Mouse (Mus musculus) T-helper 2 cell (primary cell): ENCODE data around the gene Ppfibp2.

Experiments used
- in situ Hi-C: fragments of 300-600 bp; cut with MboI, MseI; formaldehyde crosslinking; loops from one replicate; pipeline ENCODE4 v1.15.1; 2025; ENCODE audit warnings: high pct_unique_total_duplicates

The Ppfibp2 gene

GRCm38 (mm10) chr7:107594857-107595402 lies at the start of gene Ppfibp2:
Gene Ppfibp2 (plus strand): TSS chr7:107595207.
- in situ Hi-C loops, result no loop called here

DNA sequence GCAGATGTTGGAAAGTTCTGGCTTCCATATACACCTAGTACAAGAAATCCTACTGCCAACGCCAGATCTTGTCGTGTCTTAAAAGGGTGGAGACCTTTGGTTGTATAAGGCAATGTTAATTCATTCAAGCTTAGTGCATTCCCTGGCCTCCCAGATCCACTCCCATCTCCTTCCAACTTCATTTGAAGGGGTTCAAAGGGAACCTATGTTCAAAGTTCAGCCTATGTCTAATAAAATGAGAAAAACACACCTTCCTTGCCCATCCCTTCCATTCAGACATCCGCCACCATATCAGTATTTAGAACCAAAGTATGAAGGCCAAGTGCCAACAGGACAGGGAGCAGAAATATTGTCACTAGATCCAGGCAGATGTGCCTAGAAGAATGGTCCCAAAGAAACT lies 47.1 kb upstream of the Ppfibp2 start:
- in situ Hi-C loops, result no loop called here

DNA sequence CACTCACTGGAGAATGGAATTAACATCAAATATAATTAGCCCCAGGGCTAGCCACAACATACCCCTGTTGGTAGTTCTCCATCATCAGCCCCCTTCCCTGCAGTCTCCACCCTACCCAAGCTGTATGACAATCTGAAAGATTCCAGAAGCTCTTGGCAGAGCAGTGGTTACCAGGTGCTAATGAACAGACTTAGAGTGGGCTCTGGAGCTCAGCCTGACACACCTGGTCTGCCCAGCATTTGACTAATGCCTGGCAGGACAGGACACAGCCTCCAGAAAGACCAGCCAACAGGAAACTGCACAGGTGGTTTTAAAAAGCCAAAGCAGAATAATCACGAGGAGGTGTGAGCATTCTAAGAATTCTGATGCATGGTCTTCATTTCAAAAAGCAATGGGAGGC lies 41.5 kb upstream of the Ppfibp2 start:
- in situ Hi-C loops, result no loop called here

DNA sequence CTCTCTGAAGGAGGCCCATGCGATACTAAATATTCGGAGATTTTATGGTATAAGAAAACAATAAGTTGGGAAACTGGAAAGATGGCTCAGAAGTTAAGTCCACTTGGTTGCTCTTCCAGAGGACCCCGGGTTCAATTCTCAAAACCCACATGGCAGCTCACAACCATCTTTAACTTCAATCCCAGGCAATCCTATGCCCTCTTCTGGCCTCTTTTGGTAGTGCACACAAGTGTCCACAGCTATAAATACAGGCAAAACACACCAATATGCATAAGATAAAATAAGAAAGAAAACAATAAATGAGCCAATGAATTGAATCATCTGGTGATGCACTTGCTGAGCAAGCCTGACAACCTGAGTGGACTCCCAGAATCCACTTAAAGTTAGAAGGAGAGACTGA lies 39.1 kb upstream of the Ppfibp2 start:
- in situ Hi-C loops, result no loop called here

- in situ Hi-C loops, result no loop called here
These were observed 34.3 kb upstream of the Ppfibp2 start for GRCm38 (mm10) chr7:107560675-107561074.

- in situ Hi-C loops, result no loop called here
These were observed 33.4 kb upstream of the Ppfibp2 start for GRCm38 (mm10) chr7:107561584-107561983.

DNA sequence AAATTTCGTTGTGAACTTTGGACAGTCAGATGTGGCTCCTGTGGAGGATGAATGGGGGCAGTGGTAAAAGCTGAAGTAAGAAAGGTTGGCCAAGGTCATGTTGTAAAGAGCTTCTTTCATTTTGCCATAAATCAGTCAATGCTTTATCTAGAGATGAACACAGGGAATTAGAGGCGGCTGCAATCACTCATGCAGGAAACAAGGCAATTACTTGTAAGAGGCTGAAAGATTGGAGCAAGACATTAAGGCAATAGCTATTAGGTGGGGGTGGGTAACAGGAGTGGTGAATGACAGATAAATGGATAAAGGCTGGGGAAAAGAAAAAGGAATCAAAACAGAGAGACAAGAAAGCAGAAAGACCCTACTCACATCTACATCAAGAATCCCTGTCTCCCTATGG lies 31.3 kb upstream of the Ppfibp2 start:
- in situ Hi-C loops, result no loop called here

DNA sequence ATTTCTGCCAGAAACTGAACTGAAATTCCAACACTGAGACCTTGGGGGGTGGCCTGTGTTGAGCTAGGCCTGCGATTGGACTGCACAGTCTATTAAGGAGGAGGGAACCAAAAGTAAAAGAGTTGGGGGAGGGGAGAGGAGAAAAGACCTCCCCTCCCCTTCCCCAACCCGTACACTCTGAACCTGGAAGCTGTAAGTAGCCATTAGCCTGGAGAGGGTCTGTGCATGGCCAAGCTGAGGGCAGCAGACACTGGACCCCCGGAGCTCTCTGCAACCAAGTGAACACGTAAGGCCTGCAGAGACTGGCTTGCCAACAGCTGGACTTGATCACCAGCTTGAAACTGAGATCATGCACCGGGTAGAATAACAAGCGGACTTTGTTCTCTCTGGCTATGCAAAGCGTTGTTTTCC lies 27.7 kb upstream of the Ppfibp2 start, which contains the start of gene Olfml1:
TSS of gene Olfml1 (plus strand) at position 186 of the 411 bp plus-strand sequence.
- in situ Hi-C loops, result no loop called here

DNA sequence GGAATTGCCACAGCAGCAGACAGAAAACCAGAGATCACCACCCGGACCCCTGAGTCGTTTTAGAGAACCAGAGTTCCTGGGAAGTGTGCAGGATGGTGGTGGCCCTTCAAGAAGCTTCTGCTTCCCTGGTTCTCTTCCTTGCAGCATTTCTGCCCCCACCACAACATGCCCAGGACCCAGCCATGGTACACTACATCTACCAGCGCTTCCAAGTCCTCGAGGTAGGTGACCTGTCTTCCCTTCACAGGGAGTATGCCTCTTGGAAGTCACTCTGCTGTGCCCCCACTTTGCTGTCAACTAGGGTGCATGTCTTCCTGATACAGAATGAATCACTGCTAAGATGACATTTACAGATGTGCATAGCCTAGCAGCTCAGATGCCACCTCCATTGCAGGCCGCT lies 27.3 kb upstream of the Ppfibp2 start:
- in situ Hi-C loops, result no loop called here

DNA sequence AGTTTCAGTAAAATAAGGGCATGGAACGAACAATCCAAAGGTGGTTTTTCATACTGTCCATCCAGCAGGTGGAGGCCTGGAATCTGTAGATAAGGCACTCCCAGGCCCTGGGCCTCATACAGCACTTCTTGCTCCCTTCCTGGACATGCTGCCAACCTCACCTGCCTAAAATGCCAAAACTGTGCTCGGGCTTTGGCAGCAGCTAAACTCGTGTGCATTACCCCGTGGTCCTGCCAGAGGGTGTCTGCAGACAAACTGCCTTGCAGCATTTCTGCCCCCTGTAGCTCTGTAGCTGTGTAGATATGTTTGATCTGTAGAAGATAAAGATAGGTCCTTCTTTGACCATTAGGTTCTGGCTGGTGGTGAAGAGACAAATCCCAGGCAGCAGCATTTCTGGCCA lies 26.0 kb upstream of the Ppfibp2 start:
- in situ Hi-C loops, result no loop called here

- in situ Hi-C loops, result no loop called here
These were observed 21.2 kb upstream of the Ppfibp2 start for GRCm38 (mm10) chr7:107573856-107574255.

GRCm38 (mm10) chr7:107574276-107574675 lies 20.7 kb upstream of the Ppfibp2 start:
- in situ Hi-C loops, result no loop called here

DNA sequence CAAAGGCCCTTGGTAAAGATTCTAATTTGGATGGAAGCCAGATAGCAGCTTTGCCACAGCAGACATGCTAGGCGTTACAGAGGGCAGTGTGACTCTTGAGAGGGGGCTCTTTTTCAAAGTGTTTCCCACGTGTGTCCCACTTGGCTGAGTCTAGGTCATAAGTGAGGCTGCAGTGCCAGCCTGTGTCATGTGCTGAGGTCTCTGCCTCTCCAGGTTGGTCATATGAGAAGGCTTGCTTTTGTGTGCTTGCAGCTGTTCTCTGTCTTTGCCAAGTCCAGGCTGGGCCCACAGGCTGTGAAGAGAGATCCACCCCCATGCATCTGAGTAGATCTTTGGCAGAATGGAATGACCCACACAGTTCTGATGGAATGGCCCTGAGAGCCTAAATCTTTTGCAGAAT lies 2.4 kb upstream of the Ppfibp2 start:
- in situ Hi-C loops, result no loop called here

- in situ Hi-C loops, result no loop called here
These were observed 1.1 kb upstream of the Ppfibp2 start for GRCm38 (mm10) chr7:107593904-107594303.

- in situ Hi-C loops, result no loop called here
These were observed 616 bp upstream of the Ppfibp2 start for GRCm38 (mm10) chr7:107594325-107594856.

DNA sequence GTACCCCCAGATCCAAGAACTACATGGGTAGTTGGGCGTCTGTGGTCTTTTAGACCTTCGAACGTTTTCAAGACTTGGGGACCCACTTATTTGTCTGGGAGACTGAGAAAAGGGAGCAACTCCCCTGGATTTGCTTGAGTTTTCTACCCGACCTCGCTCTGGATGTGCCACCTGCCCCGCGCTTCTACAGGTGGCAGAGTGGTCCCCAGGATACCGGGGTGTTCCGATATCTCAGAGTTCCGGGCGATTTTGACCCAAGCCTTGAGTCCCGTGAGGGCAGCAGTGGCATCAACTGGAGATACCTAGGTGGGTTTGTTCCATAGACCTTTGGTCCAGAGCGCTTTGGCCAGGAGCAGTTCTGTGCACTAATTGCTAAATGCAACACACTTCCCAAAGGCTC lies 419 bp downstream of the Ppfibp2 start:
- in situ Hi-C loops, result no loop called here

- in situ Hi-C loops, result no loop called here
These were observed 1.7 kb downstream of the Ppfibp2 start for GRCm38 (mm10) chr7:107596753-107597152.

GRCm38 (mm10) chr7:107597956-107598355 lies 2.9 kb downstream of the Ppfibp2 start:
- in situ Hi-C loops, result no loop called here

- in situ Hi-C loops, result no loop called here
These were observed 5.6 kb downstream of the Ppfibp2 start for GRCm38 (mm10) chr7:107600651-107601050.

- in situ Hi-C loops, result no loop called here
These were observed 7.5 kb downstream of the Ppfibp2 start for GRCm38 (mm10) chr7:107602505-107602904.

DNA sequence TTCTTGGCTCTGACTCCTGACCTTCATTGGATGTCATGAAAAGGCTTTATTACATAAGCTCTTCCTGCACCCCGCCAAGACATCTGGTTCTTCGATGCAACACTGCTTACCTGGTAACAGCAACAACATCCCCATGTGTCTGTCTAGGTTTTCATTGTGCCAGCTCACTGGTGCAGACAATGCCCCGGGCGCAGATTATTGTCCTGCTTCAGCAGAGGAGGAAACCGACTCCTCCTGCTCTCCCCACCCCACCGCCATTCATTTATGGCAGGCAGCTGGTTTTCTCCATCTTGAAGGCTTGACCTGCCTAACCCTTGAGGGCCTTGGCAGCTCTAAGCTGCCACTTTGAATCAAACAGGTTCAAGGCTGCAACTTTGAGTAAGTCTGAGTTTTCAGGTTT lies 7.9 kb downstream of the Ppfibp2 start:
- in situ Hi-C loops, result no loop called here

- in situ Hi-C loops, result no loop called here
These were observed 12.8 kb downstream of the Ppfibp2 start for GRCm38 (mm10) chr7:107607766-107608165.

DNA sequence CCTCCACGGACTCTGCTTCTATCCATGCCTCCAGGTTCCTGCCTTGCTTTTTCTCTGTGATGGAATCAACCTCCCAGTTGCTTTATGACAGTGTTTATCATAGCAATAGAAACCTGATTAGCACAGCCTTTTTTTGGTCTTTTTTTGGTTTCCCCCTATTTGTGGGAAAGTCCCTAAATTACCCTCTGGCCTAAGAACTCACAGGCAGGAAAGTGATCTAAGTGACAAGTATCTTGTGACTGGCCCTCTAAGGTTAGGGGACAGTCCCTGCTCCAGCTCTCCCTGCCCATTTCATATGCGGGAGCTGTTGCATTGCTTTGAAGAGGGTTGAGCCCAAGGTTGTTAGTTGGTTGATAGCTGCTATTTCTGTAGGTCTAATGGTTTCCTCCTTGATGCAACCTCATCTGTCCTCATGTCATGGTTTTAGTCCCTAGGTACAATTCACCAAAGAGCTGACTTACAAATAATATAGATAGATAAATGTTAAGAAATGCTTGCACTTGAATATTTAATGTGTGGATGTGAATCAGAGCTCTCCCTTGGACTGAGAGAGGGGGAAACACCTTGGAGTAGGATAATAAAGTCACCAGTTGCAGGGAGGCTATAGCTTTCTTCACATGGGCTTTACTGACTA lies 14.7 kb downstream of the Ppfibp2 start:
- in situ Hi-C loops, result no loop called here
